Comparison of ENCODE assay signal across 16 mouse cellular contexts in the genomic region with DNA sequence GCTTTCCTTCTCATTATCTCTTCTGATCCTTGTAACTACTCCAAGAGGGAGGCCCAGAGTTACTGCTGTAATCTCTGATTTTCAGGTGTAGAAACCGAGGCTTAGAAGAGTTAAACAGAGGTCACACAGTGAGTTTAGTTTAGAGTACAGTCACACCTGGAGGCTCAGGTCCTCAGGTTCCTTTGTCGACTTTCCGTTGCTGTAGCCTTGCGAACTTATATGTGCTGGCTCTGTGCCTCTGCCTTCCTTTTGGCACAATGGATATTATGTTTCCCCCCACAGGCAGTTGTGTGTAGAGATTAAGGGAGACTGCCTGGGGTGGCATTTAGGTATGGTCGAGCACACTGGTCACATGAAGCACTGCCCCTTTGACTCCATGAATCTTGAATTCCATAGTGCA. TPM values are rescaled to one million over a fixed set of nuclear protein-coding genes. Genes with fewer than 3 reads are reported as not detected.
DNase-seq lines count a peak whose midpoint lies in the region; ATAC-seq and TF ChIP-seq lines count a peak whose summit lies in the region.
"Had no signal": no experiment of that assay in that cellular context is flagged by ENCODE, and none has a peak within 500 bp of the region (broad histone marks: within the 10 kb centered on the region; RNA-seq: fewer than 3 reads in every experiment).

No protein-coding gene starts in this region.

- TF ChIP-seq POLR2A in thymus, adult 2 months (IDR thresholded peaks at IDR 0.05; ENCODE audit: control insufficient read depth, extremely low read depth, insufficient read depth, low read length, poor library complexity), result no peak

- peaks cover 52% of the 10 kb centered on the region for H3K4me1 ChIP-seq in forebrain, embryonic 10.5 days
- peaks cover 18% of the 10 kb centered on the region for H3K4me1 ChIP-seq in forebrain, embryonic 13.5 days
- peaks cover 49% of the 10 kb centered on the region for H3K4me1 ChIP-seq in hindbrain, embryonic 10.5 days (replicated peaks)
- H3K4me1 ChIP-seq in hindbrain, embryonic 13.5 days (replicated peaks), result peaks cover 20% of the 10 kb centered on the region
- 0 out of 2 replicates have a peak, but pooled peaks cover 7% of the 10 kb centered on the region for H3K4me1 ChIP-seq in midbrain, embryonic 14.5 days (ENCODE audit: control insufficient read depth, insufficient read depth, low read length)
- H3K4me1 ChIP-seq in midbrain, embryonic 11.5 days (ENCODE audit: control insufficient read depth, insufficient read depth, low read length), result peaks cover 9% of the 10 kb centered on the region; the same call in 1 of the 2 replicates
- H3K4me1 ChIP-seq in stomach, postnatal 0 days (replicated peaks; ENCODE audit: control insufficient read depth, insufficient read depth), result peaks cover 17% of the 10 kb centered on the region
- peaks cover 5% of the 10 kb centered on the region for H3K4me1 ChIP-seq in thymus, adult 2 months (replicated peaks; ENCODE audit: control insufficient read depth, insufficient read depth, low read length)

- TF ChIP-seq CTCF in stomach, postnatal 0 days (IDR thresholded peaks at IDR 0.05; ENCODE audit: low read depth), result no peak
- no peak for TF ChIP-seq CTCF in thymus, adult 2 months (IDR thresholded peaks at IDR 0.05; ENCODE audit: borderline replicate concordance, control insufficient read depth, extremely low read depth, insufficient read depth, low read length, poor library complexity)

- no peak overlapping the region for H3K4me3 ChIP-seq in forebrain, embryonic 10.5 days
- no peak overlapping the region for H3K4me3 ChIP-seq in forebrain, embryonic 13.5 days
- H3K4me3 ChIP-seq in hindbrain, embryonic 10.5 days, result no peak overlapping the region
- H3K4me3 ChIP-seq in hindbrain, embryonic 13.5 days, result no peak overlapping the region
- H3K4me3 ChIP-seq in midbrain, embryonic 14.5 days (replicated peaks; ENCODE audit: low read depth, low read length), result no peak overlapping the region
- no peak overlapping the region for H3K4me3 ChIP-seq in midbrain, embryonic 11.5 days (ENCODE audit: low read depth, low read length)
- no peak overlapping the region for H3K4me3 ChIP-seq in stomach, postnatal 0 days (ENCODE audit: low read depth, low read length)
- H3K4me3 ChIP-seq in thymus, adult 2 months (ENCODE audit: control insufficient read depth, insufficient read depth, low read length), result no peak overlapping the region
- H3K4me3 ChIP-seq: layer of hippocampus, adult 2 months; megakaryocyte, embryonic 14.5 days had no signal

- H3K36me3 ChIP-seq in forebrain, embryonic 10.5 days (replicated peaks), result peaks cover 4% of the 10 kb centered on the region
- no peaks in the 10 kb centered on the region for H3K36me3 ChIP-seq in forebrain, embryonic 13.5 days (ENCODE audit: poor library complexity, severe bottlenecking)
- H3K36me3 ChIP-seq in hindbrain, embryonic 10.5 days, result no peaks in the 10 kb centered on the region
- H3K36me3 ChIP-seq in hindbrain, embryonic 13.5 days, result no peaks in the 10 kb centered on the region
- H3K36me3 ChIP-seq in midbrain, embryonic 14.5 days (ENCODE audit: control insufficient read depth, insufficient read depth, low read length), result no peaks in the 10 kb centered on the region
- H3K36me3 ChIP-seq in midbrain, embryonic 11.5 days (ENCODE audit: control insufficient read depth, insufficient read depth, low read length), result no peaks in the 10 kb centered on the region
- H3K36me3 ChIP-seq in stomach, postnatal 0 days (ENCODE audit: control insufficient read depth, insufficient read depth, low read length), result 0 out of 2 replicates have a peak, but pooled peaks cover 3% of the 10 kb centered on the region
- H3K36me3 ChIP-seq in thymus, adult 2 months (ENCODE audit: control insufficient read depth, insufficient read depth, low read length), result no peaks in the 10 kb centered on the region

- peak overlapping the region; percentile 62 for H3K27ac ChIP-seq in forebrain, embryonic 10.5 days
- H3K27ac ChIP-seq in forebrain, embryonic 13.5 days, result no peak overlapping the region
- H3K27ac ChIP-seq in hindbrain, embryonic 10.5 days, result peak overlapping the region; percentile 31
- H3K27ac ChIP-seq in hindbrain, embryonic 13.5 days, result no peak overlapping the region
- 0 out of 2 replicates have a peak overlapping the region, but pooled peaks have one; percentile 15 for H3K27ac ChIP-seq in midbrain, embryonic 14.5 days (replicated peaks; ENCODE audit: low read depth, low read length)
- no peak overlapping the region for H3K27ac ChIP-seq in midbrain, embryonic 11.5 days (ENCODE audit: low read depth, low read length)
- peak overlapping the region; percentile 67 for H3K27ac ChIP-seq in stomach, postnatal 0 days (replicated peaks)
- H3K27ac ChIP-seq in thymus, adult 2 months (ENCODE audit: control insufficient read depth, insufficient read depth, low read length), result no peak overlapping the region
- H3K27ac ChIP-seq: layer of hippocampus, adult 2 months had no signal

- no peaks in the 10 kb centered on the region for H3K9me3 ChIP-seq in forebrain, embryonic 10.5 days
- H3K9me3 ChIP-seq in forebrain, embryonic 13.5 days (replicated peaks), result no peaks in the 10 kb centered on the region
- no peaks in the 10 kb centered on the region for H3K9me3 ChIP-seq in hindbrain, embryonic 10.5 days
- no peaks in the 10 kb centered on the region for H3K9me3 ChIP-seq in hindbrain, embryonic 13.5 days
- no peaks in the 10 kb centered on the region for H3K9me3 ChIP-seq in midbrain, embryonic 14.5 days (ENCODE audit: control insufficient read depth, low read length)
- H3K9me3 ChIP-seq in midbrain, embryonic 11.5 days (ENCODE audit: control insufficient read depth, low read length), result no peaks in the 10 kb centered on the region
- no peaks in the 10 kb centered on the region for H3K9me3 ChIP-seq in stomach, postnatal 0 days (ENCODE audit: control insufficient read depth, low read length)
- H3K9me3 ChIP-seq: megakaryocyte, embryonic 14.5 days had no signal

- no peak for TF ChIP-seq EP300 in stomach, postnatal 0 days (optimal IDR thresholded peaks at IDR 0.05)

- H3K27me3 ChIP-seq in forebrain, embryonic 10.5 days (ENCODE audit: poor library complexity, severe bottlenecking), result no peaks in the 10 kb centered on the region
- H3K27me3 ChIP-seq in forebrain, embryonic 13.5 days, result no peaks in the 10 kb centered on the region
- H3K27me3 ChIP-seq in hindbrain, embryonic 10.5 days (ENCODE audit: insufficient read depth, poor library complexity, severe bottlenecking), result no peaks in the 10 kb centered on the region
- no peaks in the 10 kb centered on the region for H3K27me3 ChIP-seq in hindbrain, embryonic 13.5 days
- no peaks in the 10 kb centered on the region for H3K27me3 ChIP-seq in midbrain, embryonic 14.5 days (ENCODE audit: control insufficient read depth, insufficient read depth, low read length)
- no peaks in the 10 kb centered on the region for H3K27me3 ChIP-seq in midbrain, embryonic 11.5 days (ENCODE audit: control insufficient read depth, insufficient read depth, low read length)
- H3K27me3 ChIP-seq in stomach, postnatal 0 days (ENCODE audit: control insufficient read depth, insufficient read depth, low read length), result no peaks in the 10 kb centered on the region
- H3K27me3 ChIP-seq in thymus, adult 2 months (ENCODE audit: control insufficient read depth, insufficient read depth, low read length), result no peaks in the 10 kb centered on the region

- DNase-seq in forebrain, embryonic 10.5 days (ENCODE audit: extremely low spot score, low spot score), result no peak
- no peak for DNase-seq in hindbrain, embryonic 10.5 days (ENCODE audit: low spot score)
- DNase-seq in midbrain, embryonic 14.5 days, result no peak
- no peak for DNase-seq in midbrain, embryonic 11.5 days (ENCODE audit: low spot score, missing footprints)
- no peak for DNase-seq in stomach, postnatal 0 days (ENCODE audit: low spot score)
- DNase-seq in thymus, adult 2 months, result no peak
- DNase-seq: adrenal gland, adult 8-10 months; cerebellum, adult 9-11 months; forebrain, postnatal 0 days; gastrocnemius, postnatal 36 days; liver, postnatal 0 days had no signal

- no peak overlapping the region for H3K4me2 ChIP-seq in forebrain, embryonic 13.5 days
- no peak overlapping the region for H3K4me2 ChIP-seq in hindbrain, embryonic 13.5 days
- no peak overlapping the region for H3K4me2 ChIP-seq in midbrain, embryonic 14.5 days (ENCODE audit: low read length)
- H3K4me2 ChIP-seq in midbrain, embryonic 11.5 days, result no peak overlapping the region
- H3K4me2 ChIP-seq in stomach, postnatal 0 days (replicated peaks; ENCODE audit: low read depth), result no peak overlapping the region

- no peak for ATAC-seq in forebrain, embryonic 13.5 days
- ATAC-seq in hindbrain, embryonic 13.5 days (ENCODE audit: low FRiP score), result no peak
- no peak for ATAC-seq in midbrain, embryonic 14.5 days (ENCODE audit: low FRiP score, low TSS enrichment)
- no peak for ATAC-seq in midbrain, embryonic 11.5 days (ENCODE audit: low FRiP score)
- ATAC-seq in stomach, postnatal 0 days (ENCODE audit: low FRiP score, low TSS enrichment), result peak; percentile 35
- ATAC-seq: forebrain, postnatal 0 days; inflammation-experienced regulatory T-cells, adult 6 months; liver, postnatal 0 days had no signal

- WGBS in forebrain, embryonic 10.5 days, result 42% methylated on average over 5 of the region's 5 CpGs
- WGBS in forebrain, embryonic 13.5 days, result 34% methylated on average over 5 of the region's 5 CpGs
- 63% methylated on average over 5 of the region's 5 CpGs for WGBS in hindbrain, embryonic 10.5 days
- WGBS in hindbrain, embryonic 13.5 days, result 65% methylated on average over 5 of the region's 5 CpGs
- WGBS in midbrain, embryonic 14.5 days, result 59% methylated on average over 5 of the region's 5 CpGs
- 56% methylated on average over 5 of the region's 5 CpGs for WGBS in midbrain, embryonic 11.5 days
- WGBS in stomach, postnatal 0 days, result 31% methylated on average over 5 of the region's 5 CpGs
- 88% methylated on average over 5 of the region's 5 CpGs for WGBS in thymus, adult 2 months

- no peak overlapping the region for H3K9ac ChIP-seq in forebrain, embryonic 13.5 days
- H3K9ac ChIP-seq in hindbrain, embryonic 13.5 days, result no peak overlapping the region
- H3K9ac ChIP-seq in midbrain, embryonic 14.5 days (replicated peaks; ENCODE audit: low read length), result no peak overlapping the region
- H3K9ac ChIP-seq in midbrain, embryonic 11.5 days (ENCODE audit: low read length), result no peak overlapping the region
- no peak overlapping the region for H3K9ac ChIP-seq in stomach, postnatal 0 days (ENCODE audit: low read length)
- H3K9ac ChIP-seq: forebrain, postnatal 0 days; liver, postnatal 0 days had no signal

RNA-seq across cellular contexts. Expression of a gene that starts 50.2 kb away (rescaled TPM):
- 27.3 and 27.9 TPM in 2 replicates for polyA plus RNA-seq in forebrain, embryonic 10.5 days (2016; fragmentation: Nextera tagmentation; extraction: Ambion mirVana)
- polyA plus RNA-seq in forebrain, embryonic 13.5 days (2015; fragmentation: Nextera tagmentation; extraction: Ambion mirVana), result 9.4 and 10.8 TPM in 2 replicates
- 26.6 and 28.6 TPM in 2 replicates for polyA plus RNA-seq in hindbrain, embryonic 10.5 days (2016; fragmentation: Nextera tagmentation; extraction: Ambion mirVana)
- polyA plus RNA-seq in hindbrain, embryonic 13.5 days (2015; fragmentation: Nextera tagmentation; extraction: Ambion mirVana), result 11.9 TPM in 2 replicates
- 5.8 and 9.6 TPM in 2 replicates for polyA plus RNA-seq in midbrain, embryonic 14.5 days (2014; fragmentation: Nextera tagmentation; extraction: Ambion mirVana)
- 14.4 and 15.7 TPM in 2 replicates for polyA plus RNA-seq in midbrain, embryonic 11.5 days (2014; fragmentation: Nextera tagmentation; extraction: Ambion mirVana)
- 49.8 and 51.3 TPM in 2 replicates for polyA plus RNA-seq in stomach, postnatal 0 days (2015; fragmentation: Nextera tagmentation; extraction: Ambion mirVana)
- 14.1 and 15.0 TPM in 2 replicates for polyA plus RNA-seq in thymus, adult 2 months (2012; rRNA removed)

Comparison
In these comparisons a context has a peak if more than half of its experiments do, and no peak if none do; other contexts are left out.
1. H3K27ac ChIP-seq: peak in forebrain, embryonic 10.5 days (single experiment), hindbrain, embryonic 10.5 days (single experiment), midbrain, embryonic 14.5 days (single experiment) and stomach, postnatal 0 days (single experiment); none in forebrain, embryonic 13.5 days (single experiment), hindbrain, embryonic 13.5 days (single experiment), midbrain, embryonic 11.5 days (single experiment) and thymus, adult 2 months (single experiment).